Mouse (Mus musculus) liver, postnatal 0 days (tissue): Measurements from ENCODE around the gene Rnf144b. TPM values are rescaled to one million over a fixed set of nuclear protein-coding genes. Genes with fewer than 3 reads are reported as not detected.
A peak's percentile ranks its signal among the peaks of the same experiment; 100 is the strongest.

Source experiments
- ATAC-seq: fragments of 200-750 bp; cut with Nextera tagmentation; 2 replicates; pipeline ENCODE4 v1.8.0; 2017; ENCODE audit warnings: mild to moderate bottlenecking, moderate library complexity
- DNase-seq: peaks from one replicate; pipeline ENCODE4 v3.0.0-alpha.2; 2016
- H3K27ac ChIP-seq: fragments of 300-500 bp; sonication (generic); 2 replicates; pipeline ENCODE4 v1.5.1; 2014; ENCODE audit warnings: antibody characterized with exemption, moderate library complexity, mild to moderate bottlenecking, low read depth
- H3K27me3 ChIP-seq: fragments of 300-500 bp; sonication (generic); 2 replicates; pipeline ENCODE4 v1.6.1; 2014; ENCODE audit warnings: low read length, control low read depth, mixed read lengths; ENCODE audit not compliant: insufficient read depth
- H3K36me3 ChIP-seq: fragments of 300-500 bp; sonication (generic); replicated peaks from 2 replicates; pipeline ENCODE4 v1.6.1; 2014; ENCODE audit warnings: mild to moderate bottlenecking, control low read depth, low read length, moderate library complexity, mixed read lengths; ENCODE audit not compliant: insufficient read depth
- H3K4me1 ChIP-seq: fragments of 300-500 bp; sonication (generic); 2 replicates; pipeline ENCODE4 v1.6.1; 2014; ENCODE audit warnings: antibody characterized with exemption, mild to moderate bottlenecking, control low read depth; ENCODE audit not compliant: insufficient read depth
- H3K4me2 ChIP-seq: fragments of 300-500 bp; sonication (generic); 2 replicates; pipeline ENCODE4 v1.6.1; 2014; ENCODE audit warnings: low read depth, mild to moderate bottlenecking, low read length, moderate library complexity, mixed read lengths
- H3K4me3 ChIP-seq: fragments of 300-500 bp; sonication (generic); 2 replicates; pipeline ENCODE4 v1.5.1; 2014; ENCODE audit warnings: low read depth, low read length
- H3K9ac ChIP-seq: fragments of 300-500 bp; sonication (generic); replicated peaks from 2 replicates; pipeline ENCODE4 v1.6.1; 2014; ENCODE audit warnings: mild to moderate bottlenecking, moderate library complexity
- H3K9me3 ChIP-seq: fragments of 300-500 bp; sonication (generic); 2 replicates; pipeline ENCODE4 v1.6.1; 2016; ENCODE audit warnings: mild to moderate bottlenecking, control low read depth, low read length, mixed read lengths
- CTCF ChIP-seq: sonication (generic); IDR thresholded peaks from 2 replicates; pipeline ENCODE4 v1.5.1; 2016; ENCODE audit warnings: antibody characterized with exemption, low read depth
- EP300 ChIP-seq: IDR thresholded peaks from 2 replicates; pipeline ENCODE4 v1.6.1; 2016; ENCODE audit warnings: antibody characterized with exemption, low read depth, mild to moderate bottlenecking
- WGBS: fragments of 180-500 bp; shearing (Covaris S2); extraction: QIAGEN DNeasy Blood & Tissue Kit; methylation state at CpG from one replicate; pipeline ENCODE4 v1.1.7; 2014; ENCODE audit not compliant: insufficient replicate concordance; 5-methylcytosine and 5-hydroxymethylcytosine counted together
- polyA plus RNA-seq: library from polyadenylated mRNA; unstranded; fragments of >200 nt; fragmentation: Nextera tagmentation; extraction: Ambion mirVana; gene quantifications from 2 replicates; pipeline ENCODE4 v1.2.1, GENCODE M21; 2015

Gene Rnf144b
- polyA plus RNA-seq, 1 experiment from 2014 or later, result 6.3 TPM

- TF ChIP-seq EP300, result no peak
- no peak for TF ChIP-seq CTCF
- no peak overlapping the region for H3K4me2 ChIP-seq
- no peaks in the 10 kb centered on the region for H3K27me3 ChIP-seq
- ATAC-seq (peak; percentile 42; the same call in 1 of the 2 replicates), DNase-seq (no peak)
- WGBS, result 65% methylated on average over 11 of the region's 11 CpGs
- no peaks in the 10 kb centered on the region for H3K9me3 ChIP-seq
- no peak overlapping the region for H3K9ac ChIP-seq
- H3K27ac ChIP-seq, result peak overlapping the region; percentile 83; the same call in 1 of the 2 replicates
- no peak overlapping the region for H3K4me3 ChIP-seq
- peaks cover 3% of the 10 kb centered on the region for H3K4me1 ChIP-seq
- no peaks in the 10 kb centered on the region for H3K36me3 ChIP-seq
Measured at GRCm38 (mm10) chr13:47148573-47148972, 26.1 kb downstream of the Rnf144b start.

DNA sequence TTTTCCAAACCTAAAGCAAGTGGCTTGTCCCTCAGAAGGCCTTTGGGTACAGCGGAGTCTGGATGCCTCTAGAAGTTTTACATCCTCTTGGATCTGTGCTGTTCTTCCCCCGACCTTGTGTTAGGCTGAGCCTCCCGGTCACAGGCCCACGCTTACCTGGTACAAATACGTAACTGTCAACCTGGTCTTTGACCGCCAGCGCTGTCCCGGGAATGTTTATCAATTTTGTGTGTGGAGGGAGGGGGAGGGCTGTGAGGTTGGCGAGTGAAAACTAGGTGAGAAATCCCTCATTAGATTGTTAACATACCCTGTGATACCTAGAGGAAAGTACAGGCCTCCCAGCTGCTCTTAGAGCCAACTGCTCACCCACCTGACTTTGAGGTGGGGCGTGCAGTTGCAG lies 27.5 kb downstream of the Rnf144b start:
- Histone ChIP-seq H3K4me1 (peaks cover 3% of the 10 kb centered on the region), H3K9ac (no peak overlapping the region), H3K27ac (peak overlapping the region; percentile 83), H3K9me3 (no peaks in the 10 kb centered on the region), H3K4me3 (no peak overlapping the region), H3K27me3 (no peaks in the 10 kb centered on the region), H3K36me3 (no peaks in the 10 kb centered on the region), H3K4me2 (no peak overlapping the region)
- 60% methylated on average over 10 of the region's 10 CpGs for WGBS
- DNase-seq (peak; percentile 64), ATAC-seq (peak; percentile 90)
- TF ChIP-seq CTCF (no peak), EP300 (no peak; the same call in 1 of the 2 replicates)

DNA sequence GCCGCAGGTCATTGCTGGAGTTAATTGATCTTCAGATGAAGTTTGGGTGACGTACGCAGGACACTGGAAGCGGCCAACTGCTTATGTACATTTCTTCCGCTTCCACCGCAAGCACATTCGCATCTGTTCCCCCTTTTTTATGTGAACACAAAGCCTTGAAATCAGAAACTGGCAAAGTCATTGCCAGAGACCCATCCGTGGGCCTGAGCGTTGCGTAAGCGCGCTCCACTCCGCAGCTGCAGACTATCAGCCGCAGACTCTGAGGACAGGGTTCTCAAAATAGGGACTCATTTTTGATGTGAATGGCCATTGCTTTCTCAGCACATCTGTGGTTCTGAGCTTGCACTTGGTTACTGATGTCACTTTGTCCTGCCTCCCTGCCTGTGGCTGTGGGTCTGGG lies 28.6 kb downstream of the Rnf144b start:
- Histone ChIP-seq H3K4me1 (peaks cover 3% of the 10 kb centered on the region), H3K36me3 (no peaks in the 10 kb centered on the region), H3K9ac (no peak overlapping the region), H3K4me3 (no peak overlapping the region), H3K27ac (peak overlapping the region; percentile 83), H3K4me2 (no peak overlapping the region), H3K27me3 (no peaks in the 10 kb centered on the region), H3K9me3 (no peaks in the 10 kb centered on the region)
- TF ChIP-seq CTCF, result no peak
- TF ChIP-seq EP300, result no peak
- DNase-seq, result peak; percentile 40
- ATAC-seq, result no peak
- 57% methylated on average over 14 of the region's 14 CpGs for WGBS

- Histone ChIP-seq H3K4me1 (peaks cover 3% of the 10 kb centered on the region), H3K9me3 (no peaks in the 10 kb centered on the region), H3K4me2 (no peak overlapping the region), H3K36me3 (no peaks in the 10 kb centered on the region), H3K9ac (no peak overlapping the region), H3K4me3 (no peak overlapping the region), H3K27ac (no peak overlapping the region), H3K27me3 (no peaks in the 10 kb centered on the region)
- no peak for ATAC-seq
- 39% methylated on average over 7 of the region's 7 CpGs for WGBS
- TF ChIP-seq CTCF (peak; percentile 84), EP300 (no peak)
- peak; percentile 37 for DNase-seq
Measured at GRCm38 (mm10) chr13:47152390-47152789, 29.9 kb downstream of the Rnf144b start.

DNA sequence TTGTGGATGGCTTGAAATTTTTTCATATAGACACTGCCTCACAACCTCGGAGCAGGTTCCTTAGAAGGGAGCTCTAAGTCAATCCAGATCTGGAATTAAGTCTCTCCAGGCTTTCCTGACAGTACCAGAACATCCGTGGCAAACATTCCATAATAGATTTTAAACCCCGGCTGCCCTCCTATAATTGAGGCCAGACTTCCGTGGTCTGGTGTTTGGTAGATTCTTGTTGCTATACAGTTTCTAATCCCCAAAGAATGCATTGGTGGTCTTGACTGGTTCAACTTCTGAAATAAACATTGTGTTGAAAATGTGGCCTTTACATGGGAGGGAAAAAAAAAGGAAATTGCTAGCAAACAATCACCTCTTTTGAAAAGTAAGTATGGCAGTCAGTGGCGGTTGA lies 30.8 kb downstream of the Rnf144b start:
- H3K9ac ChIP-seq, result no peak overlapping the region
- no peaks in the 10 kb centered on the region for H3K9me3 ChIP-seq
- no peak overlapping the region for H3K27ac ChIP-seq
- 77% methylated on average over 5 of the region's 5 CpGs for WGBS
- no peaks in the 10 kb centered on the region for H3K27me3 ChIP-seq
- no peaks in the 10 kb centered on the region for H3K36me3 ChIP-seq
- H3K4me2 ChIP-seq, result no peak overlapping the region
- DNase-seq, result no peak
- TF ChIP-seq CTCF, result no peak
- TF ChIP-seq EP300, result no peak
- ATAC-seq, result no peak
- H3K4me3 ChIP-seq, result no peak overlapping the region
- H3K4me1 ChIP-seq, result peaks cover 3% of the 10 kb centered on the region; the same call in 1 of the 2 replicates

GRCm38 (mm10) chr13:47154866-47155265 lies 32.4 kb downstream of the Rnf144b start:
- no peak for TF ChIP-seq CTCF
- no peak for TF ChIP-seq EP300
- no peak for DNase-seq
- ATAC-seq, result no peak
- Histone ChIP-seq H3K9ac (no peak overlapping the region), H3K9me3 (no peaks in the 10 kb centered on the region), H3K27ac (peak overlapping the region; percentile 24; the same call in 1 of the 2 replicates), H3K4me1 (no peaks in the 10 kb centered on the region), H3K27me3 (no peaks in the 10 kb centered on the region), H3K4me3 (no peak overlapping the region), H3K36me3 (no peaks in the 10 kb centered on the region), H3K4me2 (no peak overlapping the region)
- 75% methylated on average over 4 of the region's 4 CpGs for WGBS

- H3K4me1 ChIP-seq, result no peaks in the 10 kb centered on the region
- TF ChIP-seq CTCF, result no peak
- H3K9me3 ChIP-seq, result no peaks in the 10 kb centered on the region
- H3K4me2 ChIP-seq, result no peak overlapping the region
- H3K27ac ChIP-seq, result no peak overlapping the region
- DNase-seq (no peak), ATAC-seq (no peak)
- no peaks in the 10 kb centered on the region for H3K36me3 ChIP-seq
- no peaks in the 10 kb centered on the region for H3K27me3 ChIP-seq
- no peak overlapping the region for H3K4me3 ChIP-seq
- H3K9ac ChIP-seq, result no peak overlapping the region
- WGBS, result 65% methylated on average over 5 of the region's 5 CpGs
Measured at GRCm38 (mm10) chr13:47156841-47157240, 34.4 kb downstream of the Rnf144b start.
